Mouse (Mus musculus) adrenal gland, adult 8-10 months (tissue): ENCODE measurements around the gene Selenop. TPM values are rescaled to one million over a fixed set of nuclear protein-coding genes. Genes with fewer than 3 reads are reported as not detected.

ENCODE experiments used
- DNase-seq: peaks from one replicate; pipeline ENCODE4 v3.0.0; 2022
- total RNA-seq, 4 experiments: library from RNA; stranded (reverse); gene quantifications; 2 replicates each; pipeline ENCODE4 v1.2.4; 2022

Selenop gene
- total RNA-seq, 4 experiments from 2014 or later = 265 to 408 (median 353) TPM

DNA sequence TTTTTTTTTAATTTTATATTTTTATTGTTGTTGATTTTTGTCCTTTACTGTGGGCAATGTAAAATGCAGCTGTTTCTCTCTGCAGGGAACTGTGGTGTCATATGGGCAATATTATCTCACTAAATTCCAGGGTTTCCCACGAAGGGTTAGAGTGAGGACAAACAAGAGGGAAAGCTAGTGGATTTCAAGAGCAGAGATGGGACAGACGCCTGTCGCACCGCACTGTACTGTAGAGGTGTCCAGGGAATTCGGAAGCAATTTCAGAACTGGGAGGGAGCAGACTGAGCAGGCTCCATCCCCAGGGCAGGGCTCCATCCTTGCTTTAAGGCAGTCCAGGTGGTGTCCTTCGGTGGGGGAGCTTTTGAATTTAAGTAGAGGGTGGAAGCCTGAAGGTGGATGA is 2.9 kb downstream of the Selenop start:
- DNase-seq = no peak

DNA sequence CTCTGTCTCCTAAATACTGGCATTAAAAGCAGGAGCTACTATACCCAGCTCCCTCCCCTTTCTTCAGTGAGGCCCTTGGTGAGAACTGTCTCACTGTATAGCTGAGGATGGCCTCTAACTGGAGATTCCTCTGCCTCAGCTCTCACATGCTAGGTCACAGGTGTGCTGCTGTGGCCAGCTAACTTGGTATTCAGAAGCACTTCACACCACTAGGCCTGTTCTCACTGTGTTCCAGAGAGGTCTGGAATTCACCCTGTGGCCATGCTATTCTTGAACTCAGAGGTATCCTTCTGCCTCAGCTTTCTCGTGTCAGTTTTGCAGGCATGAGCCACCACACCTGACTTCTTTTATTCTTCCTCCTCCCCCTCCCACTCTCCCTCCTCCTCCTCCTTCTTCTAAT is 4.8 kb downstream of the Selenop start:
- DNase-seq = no peak

DNA sequence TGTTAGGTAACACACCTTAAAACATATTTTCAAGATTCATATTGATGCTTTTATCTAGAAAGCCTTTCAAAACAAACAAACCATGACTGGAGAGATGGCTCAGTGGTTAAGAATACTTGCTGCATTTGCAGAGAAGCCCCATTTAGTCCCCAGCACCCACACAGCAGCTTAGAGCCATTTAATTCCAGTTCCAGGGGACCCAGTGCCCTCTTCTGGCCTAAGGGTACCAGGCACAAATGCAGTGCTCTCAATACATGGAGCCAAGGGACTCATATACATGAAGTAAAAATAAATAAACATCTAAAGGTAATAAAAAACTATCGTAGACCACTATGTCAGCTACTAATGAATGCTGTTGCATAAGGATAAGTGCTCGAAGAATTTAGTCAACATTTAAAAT is 9.0 kb downstream of the Selenop start:
- DNase-seq = no peak

DNA sequence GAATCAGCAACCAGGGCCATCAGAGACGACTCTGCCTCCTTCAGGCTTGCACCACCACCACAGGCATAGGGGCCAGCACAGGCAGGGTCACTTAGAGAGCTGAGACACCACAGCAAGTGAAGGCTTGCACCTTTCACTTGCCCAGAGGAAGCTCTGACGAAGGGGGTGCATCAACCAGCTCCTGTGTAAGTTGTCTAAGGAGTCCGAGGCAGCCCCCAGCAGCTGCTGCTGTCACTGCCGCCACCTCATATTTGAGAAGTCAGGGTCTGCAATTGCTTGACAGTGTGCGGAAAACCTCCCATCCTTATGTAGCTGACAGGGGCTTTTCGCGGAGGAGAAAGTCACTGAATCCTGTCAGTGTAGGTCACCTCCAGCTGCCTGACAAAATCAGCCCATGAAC is 10.9 kb downstream of the Selenop start:
- no peak for DNase-seq

DNA sequence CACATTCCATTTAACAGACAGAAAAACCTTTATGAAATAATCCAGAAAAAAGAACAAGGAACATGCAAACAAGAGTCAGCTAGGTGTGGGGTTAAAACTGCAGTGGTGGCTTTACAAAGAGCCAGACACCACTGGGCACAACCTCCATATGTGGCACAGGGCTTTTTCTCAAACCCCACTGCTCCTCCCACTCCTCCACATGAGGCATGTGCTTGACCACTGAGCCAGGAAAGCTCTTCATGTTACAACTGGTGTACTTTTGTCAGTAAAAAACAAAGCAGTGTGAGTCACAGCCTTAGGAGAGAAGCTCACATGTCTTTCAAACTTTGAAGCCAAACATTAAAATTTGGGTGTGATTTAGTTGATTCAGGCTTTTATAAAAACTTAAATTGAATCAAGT is 12.9 kb downstream of the Selenop start:
- no peak for DNase-seq

DNA sequence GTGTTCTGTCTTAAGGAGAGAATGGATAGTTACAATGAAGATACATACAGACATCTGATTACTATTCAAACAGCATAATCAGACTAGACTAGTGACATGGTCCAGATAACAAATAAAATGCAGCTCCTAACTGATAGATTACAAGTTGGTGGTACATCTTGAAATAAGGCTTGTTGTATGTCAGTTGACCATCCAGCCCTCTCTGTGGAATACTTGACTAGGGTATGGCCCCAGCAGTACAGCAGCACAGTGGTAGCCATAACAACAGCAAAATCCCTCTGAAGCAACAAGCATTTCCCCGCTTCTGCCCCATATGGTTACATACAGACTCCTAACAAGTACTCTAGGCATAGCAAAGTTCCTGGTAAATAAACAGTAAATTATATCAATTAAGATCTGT is 13.4 kb downstream of the Selenop start:
- no peak for DNase-seq

DNA sequence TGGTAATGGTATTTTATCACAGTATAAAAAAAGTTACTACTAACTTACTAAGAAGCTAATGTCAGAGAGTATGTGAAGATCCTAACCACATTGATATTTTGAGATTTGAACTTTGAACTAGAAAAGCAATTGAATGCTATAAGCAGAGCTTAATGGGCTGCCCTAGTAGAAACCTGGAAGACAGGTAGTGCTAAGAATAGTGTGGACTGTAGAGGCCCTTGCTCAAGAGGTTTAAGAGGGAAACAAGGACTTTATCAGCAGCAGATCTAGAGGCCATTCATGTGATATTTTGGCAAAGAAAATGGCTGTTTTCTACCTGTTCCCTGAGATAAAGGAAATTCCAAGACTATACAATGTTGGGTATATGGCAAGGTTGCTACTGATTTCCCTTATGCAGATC is 17.7 kb downstream of the Selenop start:
- DNase-seq = no peak

DNA sequence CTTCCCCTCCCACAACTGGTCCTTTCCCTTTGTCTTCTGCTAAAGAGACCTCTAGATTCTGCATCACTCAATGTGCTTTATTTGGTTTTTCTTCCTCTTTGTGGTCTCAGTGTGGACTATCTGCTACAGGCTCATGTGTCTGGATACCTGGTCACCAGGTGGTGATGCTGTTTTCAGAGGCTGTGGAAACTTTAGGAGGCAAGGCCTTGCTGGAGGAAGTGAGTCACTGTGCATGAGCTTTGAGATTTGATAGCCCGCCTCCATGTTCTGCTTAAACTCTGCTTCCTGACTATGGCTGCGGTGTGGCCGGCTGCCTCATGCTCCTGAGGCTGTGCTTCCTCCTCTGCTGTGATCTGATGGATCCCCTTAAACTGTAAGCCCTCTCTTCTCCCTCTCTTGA is 22.1 kb downstream of the Selenop start:
- DNase-seq = no peak

DNA sequence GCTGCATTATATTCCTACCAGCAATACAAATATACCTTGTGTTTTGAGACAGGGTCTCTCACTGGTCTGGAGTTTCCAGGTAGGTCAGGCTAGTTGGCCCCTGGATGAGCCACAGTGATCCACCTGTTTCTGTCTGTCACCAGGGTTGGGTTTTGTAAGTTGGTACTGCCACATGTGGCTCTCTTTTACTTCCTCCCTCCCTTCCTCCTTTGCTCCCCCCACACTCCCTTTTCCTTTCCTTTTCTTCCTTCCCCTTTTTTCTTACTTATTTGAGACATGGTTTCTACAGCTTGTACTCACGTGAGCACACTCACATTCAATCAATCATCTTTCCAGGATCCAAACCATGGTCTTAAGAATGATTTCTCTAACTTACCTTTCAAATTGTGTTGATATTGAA is 25.1 kb downstream of the Selenop start:
- DNase-seq = no peak

DNA sequence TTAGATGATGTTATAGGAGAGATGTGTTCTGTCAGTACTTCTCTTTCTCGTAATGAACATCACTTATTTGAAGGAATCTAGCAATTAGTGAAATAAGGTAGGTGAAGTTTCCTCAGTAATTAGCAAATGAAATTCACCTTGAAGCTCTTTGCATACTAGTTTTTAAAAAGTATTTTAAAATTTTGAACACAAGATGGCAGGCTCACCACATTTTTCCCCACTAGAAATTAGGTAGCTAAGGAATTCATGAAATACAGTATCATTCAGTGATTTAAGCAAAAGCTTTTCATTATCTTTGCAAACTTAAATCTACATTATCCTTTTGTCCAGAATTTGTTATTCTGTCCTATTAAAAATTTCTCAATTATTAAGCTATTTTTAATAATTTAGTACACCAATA is 27.6 kb downstream of the Selenop start:
- no peak for DNase-seq

DNA sequence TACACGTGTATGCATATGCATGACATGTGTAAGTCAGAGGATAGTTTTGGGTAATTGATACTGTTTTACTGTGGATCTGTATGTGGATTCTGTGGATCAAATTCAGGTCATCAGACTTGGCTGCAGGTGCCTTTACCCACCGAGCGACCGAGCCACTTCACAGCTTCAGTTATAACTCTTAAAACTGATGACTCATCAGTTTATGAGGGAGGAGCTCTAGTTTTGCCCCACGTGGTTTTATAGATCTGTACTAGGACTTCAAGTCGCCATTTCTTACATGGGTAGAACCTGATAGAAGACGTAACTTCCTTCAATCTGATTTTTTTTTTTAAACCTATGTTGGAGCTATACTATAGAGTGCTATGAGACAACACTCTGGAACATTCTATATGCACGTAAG is 29.3 kb downstream of the Selenop start:
- no peak for DNase-seq

DNA sequence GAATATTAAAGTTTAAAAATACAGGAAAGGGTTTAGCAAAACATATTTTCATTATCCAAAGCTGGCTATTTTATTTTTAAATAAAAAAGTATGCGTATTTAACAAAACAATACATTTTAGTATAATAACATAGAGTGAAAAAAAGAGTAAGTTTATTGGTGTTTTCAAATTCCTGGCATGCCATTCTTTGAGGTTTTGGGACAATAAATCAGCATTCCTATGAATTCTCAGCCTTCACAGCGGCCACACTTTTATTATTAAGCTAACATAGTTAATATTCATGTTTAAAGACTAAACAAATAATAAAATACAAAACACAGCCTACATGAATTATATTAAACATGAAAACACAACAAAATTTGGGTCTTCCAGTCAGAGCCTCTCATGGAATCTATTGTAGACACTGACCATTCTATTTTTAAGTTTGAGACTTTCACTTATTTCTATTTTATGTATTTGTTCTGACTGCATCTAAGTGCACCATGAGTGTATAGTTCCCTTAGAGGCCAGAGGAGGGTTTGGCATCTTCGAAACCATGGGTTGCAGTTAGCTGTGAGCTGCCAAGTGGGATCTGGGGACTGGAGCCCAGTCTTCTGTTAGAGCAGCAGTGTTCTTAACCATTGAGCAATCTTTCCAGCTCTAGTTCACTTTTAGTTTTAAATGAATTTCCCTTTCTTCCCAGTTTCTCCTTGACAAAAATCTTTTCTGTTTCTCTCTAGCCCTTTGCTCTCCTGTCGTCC is 32.2 kb downstream of the Selenop start:
- DNase-seq = no peak

DNA sequence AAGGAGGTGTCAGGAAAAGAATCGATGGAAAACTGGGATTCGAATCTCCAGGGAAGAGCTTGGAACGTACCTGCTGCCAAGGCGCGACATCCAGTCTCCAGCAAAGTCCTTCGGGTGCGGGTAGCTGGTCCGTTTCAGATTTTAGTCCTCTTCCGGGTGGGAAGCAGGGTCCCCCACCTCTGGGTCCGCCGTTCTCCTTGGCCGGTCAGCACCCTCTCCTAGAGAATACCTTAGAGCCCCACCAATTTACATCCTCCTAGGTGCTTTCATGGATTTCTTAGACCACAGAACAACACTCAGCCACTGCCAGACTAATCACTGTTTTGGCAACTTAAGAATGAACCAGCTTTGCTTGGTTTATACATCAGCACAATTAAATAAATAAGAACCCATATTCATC is 35.1 kb downstream of the Selenop start, which contains the start of gene Ccdc152:
Gene Ccdc152, minus strand, starts transcription at position 101 of the 400 bp plus-strand sequence.
- DNase-seq = no peak

DNA sequence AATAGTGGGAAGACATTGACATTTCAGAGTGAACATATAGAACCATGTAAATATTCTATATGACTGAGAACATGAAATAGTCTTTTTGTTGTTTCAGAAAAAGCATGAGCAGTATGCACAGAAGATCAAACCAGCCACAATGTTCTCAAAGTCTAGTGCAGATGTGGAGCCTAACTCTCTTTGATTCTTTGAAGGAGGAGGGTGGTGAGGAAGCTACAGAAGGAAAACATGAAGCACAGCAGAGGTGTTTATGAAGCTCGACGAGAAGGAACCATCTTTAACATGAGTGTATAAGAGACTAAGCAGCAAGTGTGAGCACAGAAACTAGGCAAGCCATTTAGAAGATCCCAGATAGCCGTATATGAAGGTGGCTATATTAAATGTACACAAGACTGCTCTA is 41.5 kb downstream of the Selenop start:
- no peak for DNase-seq

DNA sequence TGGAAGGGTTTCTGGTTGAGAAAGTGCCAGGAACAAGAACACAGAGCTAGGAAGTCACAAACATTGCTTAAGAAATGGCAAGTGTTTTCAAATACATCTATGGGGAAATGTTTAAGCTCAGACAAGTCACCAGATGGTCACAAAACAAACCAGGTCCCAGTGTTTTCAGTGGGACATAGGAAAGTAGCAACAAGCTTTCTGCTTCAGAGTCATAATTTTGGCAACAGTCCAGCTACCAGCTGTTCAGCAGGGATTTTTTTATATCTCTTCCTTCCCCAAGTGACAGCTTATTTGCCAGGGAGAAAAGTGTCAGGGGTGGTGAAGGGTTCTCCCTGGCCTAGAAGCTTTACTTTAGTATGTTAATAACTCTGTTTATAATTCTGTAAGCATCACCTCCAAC is 44.6 kb downstream of the Selenop start:
- DNase-seq = no peak

DNA sequence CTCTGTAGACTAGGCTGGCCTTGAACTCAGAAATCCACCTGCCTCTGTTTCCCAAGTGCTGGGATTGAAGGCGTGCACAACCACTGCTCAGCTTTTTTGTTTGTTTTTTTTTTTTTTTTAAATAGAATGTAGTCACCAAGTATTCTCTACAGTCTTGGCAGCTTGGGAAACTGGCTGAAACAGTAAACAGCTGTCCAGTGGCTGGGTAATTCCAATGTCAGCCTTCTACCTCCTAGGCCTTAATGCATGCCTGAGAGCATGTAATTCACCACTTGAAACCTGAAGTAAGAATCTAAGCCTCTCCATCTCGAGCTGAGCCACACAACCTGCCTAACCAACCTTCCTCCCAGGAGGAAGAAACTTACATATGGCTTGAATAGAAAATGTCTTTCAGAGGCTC is 48.3 kb downstream of the Selenop start:
- no peak for DNase-seq

DNA sequence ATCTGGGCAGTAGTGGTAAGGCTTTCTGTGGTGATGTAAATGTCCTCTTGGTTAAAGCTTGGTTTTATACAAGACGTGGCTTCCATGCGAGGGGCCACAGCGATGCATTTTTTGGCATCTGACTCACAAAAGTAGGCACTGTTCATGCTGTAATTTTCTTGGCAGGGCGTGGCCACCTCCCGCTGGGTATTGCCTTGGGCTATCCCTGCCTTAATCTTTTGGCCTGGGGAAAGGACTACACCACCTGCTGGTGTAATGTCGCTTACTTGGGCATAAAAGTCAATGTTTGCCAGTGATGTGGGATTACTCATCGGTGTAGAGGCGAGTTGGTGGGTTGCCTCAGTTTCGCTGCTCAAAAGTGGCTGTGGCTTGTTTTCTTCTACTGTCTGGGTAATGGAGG is 51.6 kb downstream of the Selenop start:
- DNase-seq = no peak

DNA sequence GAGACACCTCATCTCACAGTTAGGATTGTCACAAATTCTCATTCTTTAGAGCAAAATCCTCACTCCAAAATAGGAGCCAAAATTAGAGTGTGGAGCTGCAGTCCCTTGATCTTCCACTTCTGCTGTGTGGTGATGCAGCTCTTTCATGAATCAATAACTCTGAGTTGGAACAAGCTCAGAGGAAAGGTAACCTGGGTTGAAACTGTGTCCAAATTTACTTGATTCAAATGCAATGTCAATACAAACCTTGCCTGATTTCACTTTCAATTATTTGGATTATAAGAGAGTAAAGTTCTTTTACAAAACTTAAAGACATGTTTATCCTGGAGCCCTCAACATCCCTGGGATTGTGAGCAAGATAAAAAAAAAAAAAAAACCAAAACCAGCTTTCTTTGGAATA is 54.7 kb downstream of the Selenop start:
- DNase-seq = no peak

Other genes with a start within 250 kb of the Selenop start
- gene Ccdc152, start 35.0 kb downstream of the Selenop start, total RNA-seq = not detected